Mouse (Mus musculus) stomach, embryonic 14.5 days (tissue): Measurements from ENCODE around the gene AU021092. TPM values are rescaled to one million over a fixed set of nuclear protein-coding genes. Genes with fewer than 3 reads are reported as not detected.

Source experiments
- ATAC-seq: fragments of 200-750 bp; cut with Nextera tagmentation; 2 replicates; pipeline ENCODE4 v1.8.0; 2017; ENCODE audit warnings: low read depth, moderate TSS enrichment; ENCODE audit not compliant: insufficient number of reproducible peaks, insufficient read depth, low FRiP score
- H3K27ac ChIP-seq: fragments of 300-500 bp; sonication (generic); 2 replicates; pipeline ENCODE4 v1.5.1; 2014; ENCODE audit warnings: mild to moderate bottlenecking, low read length, moderate library complexity, mixed read lengths
- H3K27me3 ChIP-seq: fragments of 300-500 bp; sonication (generic); 2 replicates; pipeline ENCODE4 v1.6.1; 2014; ENCODE audit warnings: low read length, control low read depth, mixed read lengths; ENCODE audit not compliant: control insufficient read depth, insufficient read depth
- H3K36me3 ChIP-seq: fragments of 300-500 bp; sonication (generic); 2 replicates; pipeline ENCODE4 v1.6.1; 2014; ENCODE audit warnings: mild to moderate bottlenecking, control low read depth, low read length, moderate library complexity, mixed read lengths; ENCODE audit not compliant: control insufficient read depth, insufficient read depth
- H3K4me1 ChIP-seq: fragments of 300-500 bp; sonication (generic); 2 replicates; pipeline ENCODE4 v1.6.1; 2014; ENCODE audit warnings: low read length, control low read depth, mixed read lengths; ENCODE audit not compliant: control insufficient read depth, insufficient read depth
- H3K4me2 ChIP-seq: fragments of 300-500 bp; sonication (generic); replicated peaks from 2 replicates; pipeline ENCODE4 v1.6.1; 2014; ENCODE audit warnings: low read depth, low read length, control low read depth
- H3K4me3 ChIP-seq: fragments of 300-500 bp; sonication (generic); 2 replicates; pipeline ENCODE4 v1.5.1; 2014; ENCODE audit warnings: low read depth, low read length, control low read depth
- H3K9ac ChIP-seq: fragments of 300-500 bp; sonication (generic); replicated peaks from 2 replicates; pipeline ENCODE4 v1.6.1; 2014; ENCODE audit warnings: low read depth, mild to moderate bottlenecking, control low read depth, low read length, moderate library complexity, mixed read lengths
- H3K9me3 ChIP-seq: fragments of 300-500 bp; sonication (generic); 2 replicates; pipeline ENCODE4 v1.6.1; 2016; ENCODE audit warnings: low read depth, low read length, control low read depth; ENCODE audit not compliant: control insufficient read depth
- WGBS: fragments of 180-500 bp; shearing (Covaris S2); extraction: QIAGEN DNeasy Blood & Tissue Kit; methylation state at CpG from one replicate; pipeline ENCODE4 v1.1.7; 2014; 5-methylcytosine and 5-hydroxymethylcytosine counted together
- polyA plus RNA-seq: library from polyadenylated mRNA; unstranded; fragments of >200 nt; fragmentation: Nextera tagmentation; extraction: Ambion mirVana; gene quantifications from 2 replicates; pipeline ENCODE4 v1.2.1, GENCODE M21; 2014

Gene AU021092
- polyA plus RNA-seq = 3.6 and 4.1 TPM in 2 replicates

DNA sequence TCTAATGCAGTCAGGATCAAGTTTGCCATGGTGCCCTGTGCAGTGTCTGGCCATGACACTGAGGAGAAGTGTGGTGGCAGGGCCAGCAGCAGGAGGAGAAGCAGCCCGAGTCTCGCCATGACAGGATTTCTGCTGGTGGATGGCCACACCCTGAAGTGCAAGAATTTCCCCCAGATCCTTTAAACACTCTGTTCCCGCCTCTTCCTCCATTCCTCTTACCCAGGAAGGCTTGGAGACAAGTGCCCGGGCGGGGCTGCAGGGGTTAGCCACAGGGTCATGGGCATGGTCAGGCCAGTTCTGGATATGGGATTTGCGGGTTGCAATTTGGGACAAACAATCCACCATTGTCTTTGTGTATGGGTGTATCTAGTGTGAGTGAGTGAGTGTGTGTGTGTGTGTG, at the start of gene AU021092:
TSS of gene AU021092 (minus strand) at position 160 of the 400 bp plus-strand sequence.
- ATAC-seq = no peak
- no peak within 1 kb of the TSS for H3K4me2 ChIP-seq
- H3K27ac ChIP-seq = no peak within 1 kb of the TSS
- H3K4me3 ChIP-seq = no peak within 1 kb of the TSS
- no peaks in the 10 kb centered on the region for H3K27me3 ChIP-seq
- H3K9me3 ChIP-seq = no peaks in the 10 kb centered on the region
- WGBS = 56% methylated on average over 6 of the region's 6 CpGs
- H3K36me3 ChIP-seq = no peaks in the 10 kb centered on the region
- no peaks in the 10 kb centered on the region for H3K4me1 ChIP-seq
- H3K9ac ChIP-seq = no peak within 1 kb of the TSS

DNA sequence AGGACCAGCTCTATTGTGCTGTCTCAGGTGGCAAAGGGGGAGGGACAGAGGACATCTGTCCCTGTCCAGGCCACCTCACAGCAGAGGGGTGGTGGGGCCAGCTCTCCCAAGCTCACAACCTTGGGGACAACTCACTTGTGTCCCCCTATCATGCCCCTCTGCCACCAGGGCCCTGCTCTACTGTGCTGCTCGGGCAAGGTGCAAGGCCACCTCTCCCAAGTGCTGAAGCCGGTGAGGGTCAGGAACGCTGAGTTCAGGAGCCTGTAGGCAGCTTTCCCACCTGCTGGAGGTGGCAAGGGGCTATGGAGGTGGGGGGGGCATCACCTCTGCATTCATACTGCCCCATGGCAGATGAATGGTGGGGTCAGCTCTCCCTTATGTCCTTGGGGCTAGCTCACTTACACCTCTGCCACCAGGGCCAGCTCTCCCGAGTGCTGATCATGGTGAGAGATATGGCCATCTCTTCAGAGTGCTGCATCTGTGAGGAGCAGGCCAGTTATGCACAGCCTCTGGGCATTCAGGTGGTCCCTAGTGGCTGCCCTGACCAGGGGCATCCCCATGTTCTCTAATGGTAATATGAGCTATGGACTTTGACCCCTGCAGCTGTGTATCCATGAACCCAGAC, 49.4 kb upstream of the AU021092 start:
- WGBS = 78% methylated on average over 4 of the region's 4 CpGs
- no peak for ATAC-seq
- Histone ChIP-seq H3K36me3 (no peaks in the 10 kb centered on the region), H3K27me3 (no peaks in the 10 kb centered on the region), H3K9ac (no peak overlapping the region), H3K4me2 (no peak overlapping the region), H3K4me1 (no peaks in the 10 kb centered on the region), H3K9me3 (no peaks in the 10 kb centered on the region), H3K27ac (no peak overlapping the region), H3K4me3 (no peak overlapping the region)

- Histone ChIP-seq H3K27ac (no peak overlapping the region), H3K4me2 (no peak overlapping the region), H3K9me3 (no peaks in the 10 kb centered on the region; the same call in 1 of the 2 replicates), H3K4me1 (no peaks in the 10 kb centered on the region), H3K36me3 (no peaks in the 10 kb centered on the region), H3K4me3 (no peak overlapping the region), H3K27me3 (no peaks in the 10 kb centered on the region), H3K9ac (no peak overlapping the region)
- no peak for ATAC-seq
- 79% methylated on average over 7 of the region's 7 CpGs for WGBS
These were observed 41.8 kb upstream of the AU021092 start for GRCm38 (mm10) chr16:5263926-5264325.

DNA sequence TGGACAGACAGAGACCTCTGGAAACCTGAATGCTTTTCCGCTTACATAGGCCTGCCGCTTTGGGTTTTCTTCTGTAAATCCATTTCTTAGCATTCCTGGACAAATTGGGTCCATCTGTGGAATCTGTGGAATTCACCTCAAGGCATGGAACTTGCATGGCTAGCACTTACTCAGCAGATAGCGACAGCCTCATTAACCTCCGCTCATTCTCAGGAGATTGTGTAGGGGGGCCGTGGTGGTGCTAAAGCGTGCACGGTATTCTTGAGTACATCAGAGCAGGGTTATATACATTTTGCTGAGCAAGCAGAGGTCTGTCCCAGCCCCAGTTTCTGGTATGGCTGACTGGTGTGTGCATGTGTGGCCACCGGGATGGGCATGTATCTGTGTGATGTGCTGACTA, 41.1 kb upstream of the AU021092 start:
- no peak overlapping the region for H3K27ac ChIP-seq

DNA sequence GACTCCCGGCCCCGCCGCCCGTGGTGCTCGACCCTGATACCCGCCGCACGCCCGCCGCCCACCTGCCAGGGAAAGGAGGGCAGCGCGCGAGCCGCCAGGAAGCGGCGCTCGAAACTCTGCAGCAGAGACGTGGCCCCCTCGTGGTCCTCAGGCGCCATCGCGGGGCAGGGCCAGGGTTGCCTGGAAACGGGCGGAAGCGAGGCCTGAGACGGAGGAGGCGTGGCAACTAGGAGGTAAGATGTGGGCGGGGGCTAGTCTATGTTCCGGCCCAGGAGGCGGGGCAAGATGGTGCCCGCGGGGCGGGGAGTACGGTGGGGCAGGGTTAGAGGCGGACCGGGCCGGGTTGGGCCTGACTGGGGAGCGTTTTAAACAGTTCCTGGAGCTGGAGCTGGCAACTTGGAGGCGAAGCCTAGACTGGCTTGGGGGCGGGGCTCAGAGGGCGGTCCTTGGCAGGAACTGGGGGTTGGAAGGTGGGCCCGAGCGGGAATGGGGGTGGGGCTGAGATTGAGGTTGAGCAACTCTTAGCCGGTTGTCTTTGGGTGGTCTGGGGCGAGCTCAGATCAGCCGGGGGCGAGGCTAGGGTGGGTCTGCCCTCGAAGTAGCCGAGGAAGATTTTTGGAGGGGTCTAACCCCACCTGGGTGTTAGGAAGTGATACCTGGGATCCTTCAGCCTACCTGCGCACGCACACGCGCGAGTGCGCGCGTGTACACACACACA, 33.8 kb upstream of the AU021092 start, which contains the start of gene Eef2kmt:
TSS of gene Eef2kmt (minus strand) at position 205 of the 718 bp plus-strand sequence.
- H3K27ac ChIP-seq = peak within 1 kb of the TSS; percentile 85
- 1% methylated on average over 57 of the region's 57 CpGs for WGBS
- no peaks in the 10 kb centered on the region for H3K4me1 ChIP-seq
- peak within 1 kb of the TSS; percentile 69 for H3K9ac ChIP-seq
- H3K36me3 ChIP-seq = no peaks in the 10 kb centered on the region
- peak within 1 kb of the TSS; percentile 77 for H3K4me3 ChIP-seq
- H3K9me3 ChIP-seq = no peaks in the 10 kb centered on the region
- peak; percentile 97 for ATAC-seq
- peak within 1 kb of the TSS; percentile 73 for H3K4me2 ChIP-seq
- no peaks in the 10 kb centered on the region for H3K27me3 ChIP-seq

More for the DNA sequence above, 41.1 kb upstream of the AU021092 start:
- H3K36me3 ChIP-seq = no peaks in the 10 kb centered on the region
- H3K4me1 ChIP-seq = no peaks in the 10 kb centered on the region
- H3K4me2 ChIP-seq = no peak overlapping the region
- H3K27me3 ChIP-seq = no peaks in the 10 kb centered on the region
- 47% methylated on average over 8 of the region's 8 CpGs for WGBS
- no peak for ATAC-seq
- no peaks in the 10 kb centered on the region; the same call in 1 of the 2 replicates for H3K9me3 ChIP-seq
- no peak overlapping the region for H3K4me3 ChIP-seq
- no peak overlapping the region for H3K9ac ChIP-seq

DNA sequence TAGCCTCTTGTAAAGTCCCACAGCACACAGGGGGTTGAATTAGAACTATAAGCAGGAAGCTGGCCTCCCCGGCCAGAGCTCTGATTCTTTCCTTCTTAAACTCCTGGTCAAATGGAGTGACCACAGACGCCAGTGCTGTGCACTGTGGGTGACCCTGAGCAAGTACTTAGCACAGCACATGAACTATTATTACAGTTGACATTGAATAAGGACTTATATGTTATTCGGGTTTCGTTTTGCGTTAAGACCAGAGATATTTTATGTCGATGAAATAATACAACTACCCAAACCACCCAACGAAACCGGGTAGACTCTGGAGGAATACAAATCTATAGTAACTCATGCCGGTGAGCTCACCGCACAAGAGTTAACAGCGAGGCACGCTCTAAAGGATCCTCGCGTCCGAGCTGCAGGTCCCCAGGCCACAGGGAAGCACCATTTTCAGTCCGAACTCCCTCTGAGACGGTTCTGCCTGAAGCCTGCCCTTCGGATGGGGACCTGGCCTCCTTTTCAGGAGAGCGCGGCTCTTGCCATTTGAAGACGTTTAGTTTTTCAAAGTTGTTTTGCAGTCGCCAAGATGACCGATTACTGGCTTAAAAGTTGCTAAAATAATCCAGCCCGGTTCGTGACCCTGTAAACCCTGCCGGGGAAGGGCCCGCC, 33.1 kb upstream of the AU021092 start:
- no peaks in the 10 kb centered on the region for H3K4me1 ChIP-seq
- peak overlapping the region; percentile 73 for H3K4me2 ChIP-seq
- no peaks in the 10 kb centered on the region for H3K9me3 ChIP-seq
- peak overlapping the region; percentile 77 for H3K4me3 ChIP-seq
- peak overlapping the region; percentile 85 for H3K27ac ChIP-seq
- no peaks in the 10 kb centered on the region for H3K36me3 ChIP-seq
- no peaks in the 10 kb centered on the region for H3K27me3 ChIP-seq
- no peak for ATAC-seq
- H3K9ac ChIP-seq = peak overlapping the region; percentile 69
- WGBS = 2% methylated on average over 27 of the region's 27 CpGs

DNA sequence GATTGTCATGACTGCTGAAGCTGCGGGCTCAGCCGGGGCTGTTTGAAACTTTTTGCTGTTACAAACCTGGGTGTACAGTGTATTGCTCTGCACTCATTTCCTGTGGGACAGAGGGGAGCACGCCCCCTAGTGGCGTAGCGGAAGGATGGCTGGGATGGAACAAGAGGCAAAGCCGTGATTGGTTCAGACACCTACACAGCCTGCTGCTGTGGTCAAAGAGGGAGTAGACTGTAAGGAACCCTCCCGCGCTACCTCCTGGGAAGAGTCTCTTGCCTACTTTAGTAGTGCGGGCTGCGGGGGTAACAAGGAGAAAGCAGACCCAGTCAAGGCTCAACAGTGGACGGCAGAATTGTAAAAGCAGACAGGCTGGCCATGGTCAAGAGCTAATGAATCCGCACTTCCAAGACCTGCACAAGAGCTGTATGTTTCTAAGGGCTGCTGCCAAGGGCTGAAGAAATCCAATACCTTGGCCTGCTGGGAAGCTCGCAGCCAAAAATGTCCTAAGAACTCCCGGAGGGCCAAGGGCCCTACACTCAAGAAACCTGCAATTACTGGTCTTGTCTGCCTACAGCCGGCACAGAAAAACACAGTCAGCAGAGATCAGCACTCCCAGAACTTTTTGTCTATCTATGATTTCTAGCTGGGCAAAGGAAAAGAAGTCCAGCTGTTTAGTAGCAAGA, 32.4 kb upstream of the AU021092 start:
- Histone ChIP-seq H3K27me3 (no peaks in the 10 kb centered on the region), H3K36me3 (no peaks in the 10 kb centered on the region), H3K4me2 (peak overlapping the region; percentile 73), H3K27ac (peak overlapping the region; percentile 85; the same call in 1 of the 2 replicates), H3K4me3 (peak overlapping the region; percentile 77), H3K9ac (peak overlapping the region; percentile 15), H3K4me1 (no peaks in the 10 kb centered on the region), H3K9me3 (no peaks in the 10 kb centered on the region)
- ATAC-seq = peak; percentile 59
- 4% methylated on average over 15 of the region's 15 CpGs for WGBS

DNA sequence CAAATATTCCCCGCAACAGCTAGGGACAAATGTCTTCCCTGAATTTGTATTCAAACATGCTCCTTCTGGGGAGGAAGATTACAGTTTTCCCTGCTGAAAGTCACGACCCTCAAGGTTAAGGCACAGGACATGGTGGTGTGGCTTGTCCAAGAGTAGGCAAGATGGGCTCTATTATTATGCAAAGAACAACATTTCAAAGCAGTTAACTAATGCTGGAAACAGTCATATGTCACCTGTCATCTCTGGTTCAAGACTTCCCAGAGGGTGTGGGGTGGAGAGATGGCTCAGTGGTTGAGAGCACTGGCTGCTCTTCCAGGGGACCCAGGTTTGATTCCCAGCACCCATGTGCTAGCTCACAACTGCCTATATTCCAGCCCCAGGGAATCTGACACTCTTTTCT, 30.2 kb upstream of the AU021092 start:
- Histone ChIP-seq H3K27me3 (no peaks in the 10 kb centered on the region), H3K4me1 (no peaks in the 10 kb centered on the region), H3K4me3 (no peak overlapping the region), H3K36me3 (peaks cover 12% of the 10 kb centered on the region), H3K9ac (no peak overlapping the region), H3K4me2 (no peak overlapping the region), H3K27ac (no peak overlapping the region), H3K9me3 (no peaks in the 10 kb centered on the region)
- no peak for ATAC-seq
- 86% methylated on average over 2 of the region's 2 CpGs for WGBS
